Mouse (Mus musculus) forebrain, embryonic 13.5 days (tissue): ENCODE measurements around the gene Cyp4f16. TPM values are rescaled to one million over a fixed set of nuclear protein-coding genes. Genes with fewer than 3 reads are reported as not detected.
"Not testable (repeated sequence)": the region's sequence is repeated elsewhere in the genome, so short reads cannot be mapped to it uniquely, and the experiment has no call there.

Experiments used
- ATAC-seq: fragments of 200-750 bp; cut with Nextera tagmentation; 2 replicates; pipeline ENCODE4 v1.8.0; 2017
- H3K27ac ChIP-seq: fragments of 300-500 bp; sonication (generic); 2 replicates; pipeline ENCODE4 v1.5.1; 2015; ENCODE audit warnings: inconsistent platforms, mild to moderate bottlenecking, moderate library complexity
- H3K27me3 ChIP-seq: fragments of 300-500 bp; sonication (generic); 2 replicates; pipeline ENCODE4 v1.6.1; 2015; ENCODE audit warnings: mild to moderate bottlenecking, inconsistent platforms
- H3K36me3 ChIP-seq: fragments of 300-500 bp; sonication (generic); 2 replicates; pipeline ENCODE4 v1.6.1; 2015; ENCODE audit warnings: mild to moderate bottlenecking, inconsistent platforms; ENCODE audit not compliant: poor library complexity, severe bottlenecking
- H3K4me1 ChIP-seq: fragments of 300-500 bp; sonication (generic); 2 replicates; pipeline ENCODE4 v1.6.1; 2015; ENCODE audit warnings: inconsistent platforms
- H3K4me2 ChIP-seq: fragments of 300-500 bp; sonication (generic); 2 replicates; pipeline ENCODE4 v1.6.1; 2015; ENCODE audit warnings: inconsistent platforms, mild to moderate bottlenecking, moderate library complexity
- H3K4me3 ChIP-seq: fragments of 300-500 bp; sonication (generic); 2 replicates; pipeline ENCODE4 v1.5.1; 2015; ENCODE audit warnings: mild to moderate bottlenecking, inconsistent platforms
- H3K9ac ChIP-seq: fragments of 300-500 bp; sonication (generic); 2 replicates; pipeline ENCODE4 v1.6.1; 2015; ENCODE audit warnings: mild to moderate bottlenecking, inconsistent platforms
- H3K9me3 ChIP-seq: fragments of 300-500 bp; sonication (generic); replicated peaks from 2 replicates; pipeline ENCODE4 v1.6.1; 2016; ENCODE audit warnings: inconsistent platforms
- WGBS: fragments of 180-500 bp; shearing (Covaris S2); methylation state at CpG from one replicate; pipeline ENCODE4 v1.1.7; 2015; 5-methylcytosine and 5-hydroxymethylcytosine counted together
- polyA plus RNA-seq: library from polyadenylated mRNA; unstranded; fragments of >200 nt; fragmentation: Nextera tagmentation; extraction: Ambion mirVana; gene quantifications from 2 replicates; pipeline ENCODE4 v1.2.1, GENCODE M21; 2015

The Cyp4f16 gene
- polyA plus RNA-seq, 1 experiment from 2014 or later, result 21.4 TPM

DNA sequence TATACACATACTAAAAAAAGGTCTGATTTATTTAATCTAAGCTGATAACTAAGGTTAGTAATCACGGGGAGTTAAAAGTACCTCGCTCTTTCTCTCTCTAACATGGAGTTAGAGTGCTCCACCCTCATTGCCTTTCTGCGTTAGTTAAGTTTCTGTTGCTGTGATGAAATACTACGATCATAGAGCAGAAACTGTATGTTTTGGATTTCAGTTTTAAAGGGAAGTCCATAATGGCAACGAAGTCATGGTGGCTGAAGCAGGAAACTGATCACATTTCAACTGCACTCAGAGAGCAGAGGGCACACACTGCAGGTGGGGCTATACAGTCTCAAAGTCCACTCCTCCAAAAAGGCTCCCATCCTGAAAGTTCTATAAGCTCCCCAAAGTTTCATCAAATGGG lies 13.5 kb upstream of the Cyp4f16 start:
- WGBS, result 89% methylated on average over 5 of the region's 5 CpGs
- Histone ChIP-seq H3K4me3 (no peak overlapping the region), H3K4me2 (no peak overlapping the region), H3K36me3 (peaks cover 21% of the 10 kb centered on the region), H3K9ac (no peak overlapping the region), H3K4me1 (no peaks in the 10 kb centered on the region), H3K9me3 (no peaks in the 10 kb centered on the region), H3K27me3 (no peaks in the 10 kb centered on the region), H3K27ac (no peak overlapping the region)
- ATAC-seq, result no peak

DNA sequence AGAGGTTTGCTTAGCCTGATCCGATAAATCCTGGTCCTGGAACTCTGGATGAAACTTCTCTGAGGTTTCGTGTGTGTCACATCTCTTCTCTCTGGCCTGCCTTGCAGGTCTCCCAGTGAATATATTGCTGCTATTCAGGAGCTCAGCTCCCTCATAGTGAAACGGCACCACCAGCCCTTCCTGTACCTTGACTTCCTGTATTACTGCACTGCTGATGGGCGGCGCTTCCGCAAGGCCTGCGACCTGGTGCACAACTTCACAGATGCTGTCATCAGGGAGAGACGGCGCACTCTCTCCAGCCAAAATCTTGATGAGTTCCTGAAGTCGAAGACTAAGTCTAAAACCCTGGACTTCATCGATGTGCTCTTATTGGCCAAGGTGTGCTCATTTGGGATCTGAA lies 12.5 kb upstream of the Cyp4f16 start:
- Histone ChIP-seq H3K9ac (no peak overlapping the region), H3K36me3 (peaks cover 21% of the 10 kb centered on the region), H3K4me3 (no peak overlapping the region), H3K27ac (no peak overlapping the region), H3K4me1 (peaks cover 4% of the 10 kb centered on the region; the same call in 1 of the 2 replicates), H3K4me2 (no peak overlapping the region), H3K9me3 (no peaks in the 10 kb centered on the region), H3K27me3 (no peaks in the 10 kb centered on the region)
- no peak for ATAC-seq
- WGBS, result 94% methylated on average over 11 of the region's 11 CpGs

DNA sequence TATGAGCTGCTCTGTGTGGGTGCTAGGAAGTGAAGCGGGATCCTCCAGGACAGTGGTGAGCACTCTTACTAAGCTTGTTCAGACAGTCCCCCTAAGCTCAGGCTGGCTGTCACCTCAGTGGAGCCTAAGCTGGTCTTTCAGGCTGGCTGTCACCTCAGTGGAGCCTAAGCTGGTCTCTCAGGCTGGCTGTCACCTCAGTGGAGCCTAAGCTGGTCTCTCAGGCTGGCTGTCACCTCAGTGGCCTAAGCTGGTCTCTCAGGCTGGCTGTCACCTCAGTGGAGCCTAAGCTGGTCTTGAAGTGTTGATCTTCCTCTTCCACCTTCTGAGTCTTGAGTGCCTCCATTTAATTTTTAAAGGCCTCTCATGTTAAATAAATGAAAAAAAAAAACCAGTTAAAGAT lies 10.0 kb upstream of the Cyp4f16 start:
- H3K27ac ChIP-seq, H3K9ac ChIP-seq, ATAC-seq, H3K9me3 ChIP-seq, H3K4me2 ChIP-seq, H3K4me1 ChIP-seq, H3K27me3 ChIP-seq, H3K4me3 ChIP-seq: not testable (repeated sequence)
- WGBS, result 100% methylated on average over 1 of the region's 1 CpGs
- H3K36me3 ChIP-seq, result peaks cover 18% of the 10 kb centered on the region

DNA sequence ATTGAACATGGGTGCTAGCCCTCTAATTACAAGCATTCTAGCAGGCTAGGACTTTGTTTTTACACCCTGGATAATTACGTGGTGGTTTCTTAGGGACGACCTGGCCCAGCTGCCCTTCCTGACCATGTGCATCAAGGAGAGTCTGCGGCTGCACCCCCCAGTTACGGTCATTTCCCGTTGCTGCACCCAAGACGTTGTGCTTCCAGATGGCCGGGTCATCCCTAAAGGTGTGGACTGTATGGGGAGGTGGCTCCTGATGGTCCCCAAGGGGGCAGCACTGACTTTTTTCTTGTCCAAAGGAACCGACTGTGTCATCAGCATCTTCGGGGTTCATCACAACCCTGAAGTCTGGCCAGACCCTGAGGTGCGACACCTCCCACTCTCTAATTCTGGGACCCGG lies 8.6 kb upstream of the Cyp4f16 start:
- Histone ChIP-seq H3K27me3 (no peaks in the 10 kb centered on the region), H3K9me3 (no peaks in the 10 kb centered on the region), H3K27ac (no peak overlapping the region), H3K4me3 (no peak overlapping the region), H3K36me3 (peaks cover 16% of the 10 kb centered on the region), H3K4me1 (peaks cover 4% of the 10 kb centered on the region; the same call in 1 of the 2 replicates), H3K9ac (no peak overlapping the region), H3K4me2 (no peak overlapping the region)
- ATAC-seq, result no peak
- WGBS, result 89% methylated on average over 11 of the region's 11 CpGs

DNA sequence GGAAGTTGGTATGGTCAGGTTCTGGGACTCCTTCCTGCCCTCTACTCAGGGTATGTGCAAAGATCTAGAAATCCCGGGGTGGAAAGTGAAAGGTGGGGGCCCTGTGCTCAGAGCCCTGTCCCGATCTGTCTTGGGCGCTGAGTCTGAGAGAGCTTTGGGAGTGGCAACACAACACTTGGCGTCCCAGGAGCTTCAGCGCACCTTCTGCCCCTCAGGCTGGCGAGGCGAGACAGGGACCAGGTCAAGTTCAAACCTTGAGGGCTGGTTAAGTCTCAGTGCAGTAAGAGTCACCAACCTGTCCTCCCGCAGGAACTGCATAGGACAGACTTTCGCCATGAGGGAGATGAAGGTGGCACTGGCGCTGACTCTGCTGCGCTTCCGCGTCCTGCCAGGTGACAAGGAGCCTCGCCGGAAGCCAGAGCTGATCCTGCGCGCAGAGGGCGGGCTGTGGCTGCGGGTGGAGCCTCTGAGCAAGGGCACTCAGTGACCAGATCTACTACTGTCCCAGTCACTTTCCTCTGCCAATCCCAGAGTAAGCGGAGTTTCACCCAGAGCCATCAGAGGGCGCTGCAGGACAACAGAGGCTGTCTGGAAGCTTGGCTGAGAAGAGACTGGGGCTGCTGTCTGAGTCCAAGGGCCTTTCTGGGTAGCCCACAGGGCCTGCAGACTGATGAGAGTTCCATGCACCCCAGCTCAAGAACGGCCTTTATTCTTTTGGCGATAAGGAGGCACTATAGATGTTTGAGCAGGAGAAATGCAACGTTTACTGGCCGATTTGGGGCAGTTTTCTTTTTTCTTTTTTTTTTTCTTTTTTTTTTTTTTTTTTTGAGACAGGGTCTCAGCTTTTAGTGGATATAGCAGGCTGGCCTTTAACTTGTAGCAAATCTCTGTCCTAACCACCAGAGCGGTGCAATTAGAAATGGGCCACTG lies 7.7 kb upstream of the Cyp4f16 start:
- H3K27ac ChIP-seq, result no peak overlapping the region
- peak overlapping the region; percentile 23 for H3K4me3 ChIP-seq
- peaks cover 15% of the 10 kb centered on the region for H3K36me3 ChIP-seq
- peak; percentile 58; the same call in 1 of the 2 replicates for ATAC-seq
- peaks cover 4% of the 10 kb centered on the region; the same call in 1 of the 2 replicates for H3K4me1 ChIP-seq
- H3K9ac ChIP-seq, result peak overlapping the region; percentile 57
- peak overlapping the region; percentile 51 for H3K4me2 ChIP-seq
- no peaks in the 10 kb centered on the region for H3K27me3 ChIP-seq
- 16% methylated on average over 26 of the region's 26 CpGs for WGBS
- no peaks in the 10 kb centered on the region for H3K9me3 ChIP-seq

DNA sequence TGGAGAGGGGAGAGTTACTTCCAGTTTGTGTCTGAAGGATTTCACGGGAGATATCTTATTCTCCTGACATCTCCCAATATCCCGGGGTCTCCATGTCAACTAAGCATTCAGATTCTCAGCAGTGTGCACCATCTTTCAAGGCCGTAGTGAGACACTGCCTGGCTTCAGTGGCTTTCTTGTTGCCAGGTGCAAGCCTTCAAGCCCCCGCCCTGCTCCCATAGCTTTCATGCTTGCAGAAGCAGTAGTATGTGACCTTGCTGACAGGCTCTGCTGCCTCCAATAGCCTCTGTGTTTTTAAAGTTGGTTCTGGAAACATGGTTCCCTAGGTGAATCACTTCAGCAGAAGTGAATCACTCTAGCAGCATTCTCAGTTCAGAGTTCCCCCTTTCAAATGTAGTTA lies 4.0 kb upstream of the Cyp4f16 start:
- not testable (repeated sequence) for H3K27ac ChIP-seq, ATAC-seq, H3K9ac ChIP-seq, H3K4me2 ChIP-seq, H3K36me3 ChIP-seq, H3K4me3 ChIP-seq, H3K27me3 ChIP-seq, H3K9me3 ChIP-seq
- WGBS, result 64% methylated on average over 4 of the region's 4 CpGs
- H3K4me1 ChIP-seq, result peaks cover 13% of the 10 kb centered on the region

DNA sequence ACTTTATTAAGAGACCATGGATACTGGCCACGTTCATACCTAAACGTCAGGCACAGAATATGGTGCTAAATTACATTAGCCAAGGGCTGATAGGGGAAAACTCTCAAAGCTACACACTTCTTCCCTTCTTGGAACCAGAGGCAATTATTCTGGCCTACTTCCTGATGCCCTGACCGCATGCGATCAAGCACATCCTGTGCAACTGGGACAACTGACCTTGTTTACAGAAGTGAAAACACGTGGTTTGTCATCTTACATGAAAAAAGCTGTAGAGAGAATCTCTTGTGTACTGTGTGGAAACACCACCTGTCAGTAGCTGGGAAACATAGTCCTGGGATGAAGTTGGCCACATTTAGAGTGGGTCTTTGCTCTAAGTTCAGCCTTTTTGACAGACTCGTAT lies 2.3 kb upstream of the Cyp4f16 start:
- 85% methylated on average over 6 of the region's 6 CpGs for WGBS
- Histone ChIP-seq H3K27me3 (no peaks in the 10 kb centered on the region), H3K4me3 (no peak overlapping the region), H3K27ac (no peak overlapping the region), H3K36me3 (no peaks in the 10 kb centered on the region), H3K9ac (no peak overlapping the region), H3K4me2 (no peak overlapping the region), H3K9me3 (no peaks in the 10 kb centered on the region), H3K4me1 (peaks cover 10% of the 10 kb centered on the region)
- no peak for ATAC-seq

DNA sequence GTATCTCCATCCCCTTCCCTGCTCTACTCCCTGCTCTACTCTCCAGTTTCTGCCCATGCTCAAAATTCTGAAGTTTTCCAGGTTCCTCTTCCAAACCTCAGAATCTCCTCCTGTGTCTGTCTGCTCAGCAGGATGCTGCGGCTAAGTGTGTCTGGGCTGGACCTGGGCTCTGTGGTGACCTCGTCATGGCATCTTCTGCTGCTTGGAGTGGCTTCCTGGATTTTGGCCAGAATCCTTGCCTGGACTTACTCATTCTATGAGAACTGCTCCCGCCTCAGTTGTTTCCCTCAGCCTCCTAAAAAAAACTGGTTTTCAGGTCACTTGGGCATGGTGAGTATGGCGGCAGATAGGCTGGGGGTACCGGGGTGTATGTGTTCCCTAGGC lies 501 bp downstream of the Cyp4f16 start:
- no peaks in the 10 kb centered on the region for H3K36me3 ChIP-seq
- ATAC-seq, result no peak; the same call in 1 of the 2 replicates
- no peaks in the 10 kb centered on the region for H3K27me3 ChIP-seq
- peak overlapping the region; percentile 63 for H3K4me2 ChIP-seq
- H3K4me3 ChIP-seq, result peak overlapping the region; percentile 41
- no peak overlapping the region for H3K27ac ChIP-seq
- H3K9me3 ChIP-seq, result no peaks in the 10 kb centered on the region
- H3K9ac ChIP-seq, result peak overlapping the region; percentile 60
- WGBS, result 61% methylated on average over 5 of the region's 5 CpGs
- H3K4me1 ChIP-seq, result peaks cover 10% of the 10 kb centered on the region

DNA sequence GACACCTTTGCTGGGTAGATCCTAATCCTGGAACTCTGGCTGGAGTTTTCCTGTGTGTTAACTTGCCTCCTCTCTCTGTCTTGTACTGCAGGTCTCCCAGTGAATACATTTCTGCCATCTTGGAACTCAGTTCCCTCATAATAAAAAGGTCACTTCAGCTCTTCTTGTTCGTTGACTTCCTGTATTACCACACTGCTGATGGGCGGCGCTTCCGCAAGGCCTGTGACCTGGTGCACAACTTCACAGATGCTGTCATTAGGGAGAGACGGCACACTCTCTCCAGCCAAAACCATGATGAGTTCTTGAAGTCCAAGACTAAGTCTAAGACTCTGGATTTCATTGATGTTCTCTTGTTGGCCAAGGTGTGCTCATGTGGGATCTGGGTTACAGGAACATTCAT lies 8.4 kb downstream of the Cyp4f16 start:
- not testable (repeated sequence) for ATAC-seq, H3K27ac ChIP-seq, H3K9me3 ChIP-seq, H3K27me3 ChIP-seq, H3K9ac ChIP-seq, H3K4me1 ChIP-seq, H3K4me3 ChIP-seq, H3K4me2 ChIP-seq
- WGBS, result 93% methylated on average over 5 of the region's 5 CpGs
- H3K36me3 ChIP-seq, result peaks cover 19% of the 10 kb centered on the region; the same call in 1 of the 2 replicates

DNA sequence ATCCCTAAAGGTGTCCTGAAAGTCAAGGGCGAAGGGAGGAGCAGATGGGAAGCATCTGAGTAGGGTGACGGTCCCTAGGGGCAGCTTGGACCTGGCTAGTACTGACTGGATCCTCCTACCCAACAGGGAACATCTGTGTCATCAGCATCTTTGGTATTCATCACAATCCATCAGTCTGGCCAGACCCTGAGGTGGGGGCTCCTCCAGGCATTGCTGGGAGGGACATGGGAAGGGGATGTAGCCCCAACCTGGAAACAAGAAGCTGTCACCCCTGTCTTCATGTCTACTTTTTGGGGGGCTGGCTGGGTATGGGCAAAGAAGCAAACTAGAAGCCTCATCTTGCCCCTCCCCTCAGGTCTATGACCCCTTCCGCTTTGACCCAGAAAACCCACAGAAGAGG lies 14.0 kb downstream of the Cyp4f16 start:
- peak overlapping the region; percentile 56 for H3K4me2 ChIP-seq
- H3K27ac ChIP-seq, H3K27me3 ChIP-seq, H3K36me3 ChIP-seq, H3K4me1 ChIP-seq, H3K9me3 ChIP-seq: not testable (repeated sequence)
- 94% methylated on average over 3 of the region's 3 CpGs for WGBS
- H3K4me3 ChIP-seq, result peak overlapping the region; percentile 31; the same call in 1 of the 2 replicates
- peak overlapping the region; percentile 60 for H3K9ac ChIP-seq
- ATAC-seq, result 0 out of 2 replicates have a peak, but pooled peaks have one; percentile 8

DNA sequence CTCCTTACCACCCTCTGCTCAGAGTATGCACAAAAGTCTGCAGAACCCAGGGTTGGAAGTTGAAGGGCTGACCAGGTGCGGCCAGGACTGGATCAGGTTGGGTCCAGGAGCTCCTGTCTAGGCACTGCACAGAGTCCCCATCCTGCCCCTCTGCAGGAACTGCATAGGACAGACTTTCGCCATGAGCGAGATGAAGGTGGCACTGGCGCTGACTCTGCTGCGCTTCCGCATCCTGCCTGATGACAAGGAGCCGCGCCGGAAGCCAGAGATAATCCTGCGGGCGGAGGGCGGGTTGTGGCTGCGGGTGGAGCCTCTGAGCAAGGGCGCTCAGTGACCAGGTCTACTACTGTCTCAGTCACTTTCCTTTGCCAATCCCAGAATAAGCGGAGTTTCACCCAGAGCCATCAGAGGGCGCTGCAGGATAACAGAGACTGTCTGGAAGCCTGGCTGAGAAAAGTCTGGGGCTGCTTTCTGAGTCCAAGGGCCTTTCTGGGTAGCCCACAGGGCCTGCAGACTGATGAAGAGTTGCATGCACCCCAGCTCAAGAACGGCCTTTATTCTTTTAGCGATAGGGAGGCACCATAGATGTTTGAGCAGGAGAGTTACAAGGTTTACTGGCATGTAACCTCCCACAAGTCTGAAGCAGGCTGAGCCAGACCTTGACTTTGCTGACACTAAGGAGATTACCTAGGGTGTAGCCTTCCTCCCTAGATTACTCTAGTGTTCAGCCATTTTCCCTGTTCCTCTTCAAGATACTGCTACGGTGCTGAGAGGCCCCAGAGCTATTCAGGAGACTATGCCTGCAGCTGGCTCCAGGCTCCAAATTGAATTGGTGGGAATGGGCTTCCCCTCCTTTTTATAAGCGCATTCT lies 14.8 kb downstream of the Cyp4f16 start:
- H3K9ac ChIP-seq, result peak overlapping the region; percentile 60
- H3K4me3 ChIP-seq, result peak overlapping the region; percentile 31
- H3K4me1 ChIP-seq, result peaks cover 9% of the 10 kb centered on the region
- no peaks in the 10 kb centered on the region for H3K36me3 ChIP-seq
- no peaks in the 10 kb centered on the region for H3K9me3 ChIP-seq
- H3K27ac ChIP-seq, result no peak overlapping the region
- peak; percentile 78 for ATAC-seq
- H3K27me3 ChIP-seq, result no peaks in the 10 kb centered on the region
- peak overlapping the region; percentile 56 for H3K4me2 ChIP-seq
- 11% methylated on average over 20 of the region's 20 CpGs for WGBS

DNA sequence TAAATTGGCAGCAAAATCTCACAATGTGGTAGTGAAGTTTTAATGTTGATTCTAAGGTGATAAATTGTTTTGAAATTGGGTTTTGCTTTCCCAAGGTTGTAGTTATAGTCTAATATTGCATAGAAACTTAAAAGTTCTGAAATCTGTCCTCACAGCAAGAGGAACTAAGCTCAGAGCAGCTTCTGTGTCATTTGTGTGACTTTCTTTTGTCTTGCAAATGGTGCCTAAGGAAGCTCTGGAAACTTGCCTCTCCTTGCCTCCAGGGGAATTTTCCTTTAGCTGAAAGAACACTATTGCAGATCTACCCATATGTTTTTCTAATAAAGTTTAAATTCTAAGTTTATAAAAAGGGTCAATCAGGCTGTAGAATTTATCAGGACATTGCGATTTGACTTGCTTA lies 16.7 kb downstream of the Cyp4f16 start:
- not testable (repeated sequence) for H3K27ac ChIP-seq, H3K4me1 ChIP-seq, ATAC-seq, H3K4me3 ChIP-seq, H3K9me3 ChIP-seq, H3K36me3 ChIP-seq, H3K4me2 ChIP-seq, H3K27me3 ChIP-seq, H3K9ac ChIP-seq
- WGBS, result 51% methylated on average over 1 of the region's 1 CpGs
